Mouse (Mus musculus): Measurements from ENCODE around the gene 4933402D24Rik. TPM values are rescaled to one million over a fixed set of nuclear protein-coding genes. Genes with fewer than 3 reads are reported as not detected.

4933402D24Rik gene
- polyA plus RNA-seq (2015; fragmentation: Nextera tagmentation; extraction: Ambion mirVana), result 0.22 TPM in 1 of 2 replicates, not detected in the other

- H3K4me2 ChIP-seq, result 0 out of 2 replicates have a peak within 1 kb of the TSS, but pooled peaks have one; percentile 6
- no peaks in the 10 kb centered on the region for H3K27me3 ChIP-seq
- WGBS, result 74% methylated on average over 5 of the region's 5 CpGs
- no peaks in the 10 kb centered on the region for H3K36me3 ChIP-seq
- H3K9me3 ChIP-seq, result no peaks in the 10 kb centered on the region
- no peak for ATAC-seq (ENCODE audit: insufficient number of reproducible peaks, low FRiP score, low TSS enrichment, low read depth)
- H3K27ac ChIP-seq, result peak within 1 kb of the TSS; percentile 57
- no peak within 1 kb of the TSS for H3K4me3 ChIP-seq
- H3K9ac ChIP-seq, result no peak within 1 kb of the TSS
- peaks cover 12% of the 10 kb centered on the region for H3K4me1 ChIP-seq
Measured at GRCm38 (mm10) chr1:63769167-63769566, at the start of gene 4933402D24Rik. TSS of gene 4933402D24Rik (minus strand) at chr1:63769267.

GRCm38 (mm10) chr1:63808584-63808983 lies 39.5 kb upstream of the 4933402D24Rik start:
- ATAC-seq (ENCODE audit: insufficient number of reproducible peaks, low FRiP score, low TSS enrichment, low read depth), result no peak
- Histone ChIP-seq H3K4me2 (no peak overlapping the region), H3K4me3 (no peak overlapping the region), H3K9ac (no peak overlapping the region), H3K4me1 (no peaks in the 10 kb centered on the region), H3K27ac (no peak overlapping the region), H3K9me3 (no peaks in the 10 kb centered on the region), H3K27me3 (no peaks in the 10 kb centered on the region), H3K36me3 (no peaks in the 10 kb centered on the region)
- WGBS, result 23% methylated on average over 3 of the region's 3 CpGs

- H3K4me3 ChIP-seq, result no peak overlapping the region
Measured at GRCm38 (mm10) chr1:63805095-63805494, 36.0 kb upstream of the 4933402D24Rik start.

GRCm38 (mm10) chr1:63794326-63794725 lies 25.3 kb upstream of the 4933402D24Rik start:
- no peak overlapping the region for H3K27ac ChIP-seq
- H3K4me2 ChIP-seq, result no peak overlapping the region
- H3K9me3 ChIP-seq, result no peaks in the 10 kb centered on the region
- no peaks in the 10 kb centered on the region for H3K36me3 ChIP-seq
- no peak overlapping the region for H3K4me3 ChIP-seq
- no peak overlapping the region for H3K9ac ChIP-seq
- no peaks in the 10 kb centered on the region for H3K27me3 ChIP-seq
- no peaks in the 10 kb centered on the region for H3K4me1 ChIP-seq
- no peak for ATAC-seq (ENCODE audit: insufficient number of reproducible peaks, low FRiP score, low TSS enrichment, low read depth)

More at GRCm38 (mm10) chr1:63805095-63805494, 36.0 kb upstream of the 4933402D24Rik start:
- no peak overlapping the region for H3K4me2 ChIP-seq
- no peak for ATAC-seq (ENCODE audit: insufficient number of reproducible peaks, low FRiP score, low TSS enrichment, low read depth)
- no peaks in the 10 kb centered on the region for H3K9me3 ChIP-seq
- no peaks in the 10 kb centered on the region for H3K4me1 ChIP-seq
- no peak overlapping the region for H3K27ac ChIP-seq
- H3K36me3 ChIP-seq, result no peaks in the 10 kb centered on the region
- no peak overlapping the region for H3K9ac ChIP-seq
- H3K27me3 ChIP-seq, result no peaks in the 10 kb centered on the region

- no peaks in the 10 kb centered on the region for H3K4me1 ChIP-seq
- no peak for ATAC-seq (ENCODE audit: insufficient number of reproducible peaks, low FRiP score, low TSS enrichment, low read depth)
- H3K9ac ChIP-seq, result no peak overlapping the region
- no peaks in the 10 kb centered on the region for H3K36me3 ChIP-seq
- H3K4me2 ChIP-seq, result no peak overlapping the region
- 33% methylated on average over 4 of the region's 4 CpGs for WGBS
- no peaks in the 10 kb centered on the region for H3K27me3 ChIP-seq
- H3K27ac ChIP-seq, result no peak overlapping the region
- no peak overlapping the region for H3K4me3 ChIP-seq
- no peaks in the 10 kb centered on the region for H3K9me3 ChIP-seq
Measured at GRCm38 (mm10) chr1:63776902-63777630, 8.0 kb upstream of the 4933402D24Rik start.

GRCm38 (mm10) chr1:63776396-63776795 lies 7.3 kb upstream of the 4933402D24Rik start:
- Histone ChIP-seq H3K4me3 (no peak overlapping the region), H3K36me3 (no peaks in the 10 kb centered on the region), H3K27me3 (no peaks in the 10 kb centered on the region), H3K4me2 (no peak overlapping the region), H3K4me1 (no peaks in the 10 kb centered on the region), H3K9me3 (no peaks in the 10 kb centered on the region), H3K9ac (no peak overlapping the region), H3K27ac (no peak overlapping the region)
- 54% methylated on average over 1 of the region's 1 CpGs for WGBS
- no peak for ATAC-seq (ENCODE audit: insufficient number of reproducible peaks, low FRiP score, low TSS enrichment, low read depth)

- H3K9me3 ChIP-seq, result no peaks in the 10 kb centered on the region
- no peak overlapping the region for H3K4me3 ChIP-seq
- H3K27me3 ChIP-seq, result no peaks in the 10 kb centered on the region
- H3K4me2 ChIP-seq, result no peak overlapping the region
- WGBS, result 55% methylated on average over 7 of the region's 7 CpGs
- H3K36me3 ChIP-seq, result no peaks in the 10 kb centered on the region
- ATAC-seq (ENCODE audit: insufficient number of reproducible peaks, low FRiP score, low TSS enrichment, low read depth), result no peak
- no peak overlapping the region for H3K27ac ChIP-seq
- H3K4me1 ChIP-seq, result peaks cover 12% of the 10 kb centered on the region
- no peak overlapping the region for H3K9ac ChIP-seq
Measured at GRCm38 (mm10) chr1:63770309-63770708, 1.2 kb upstream of the 4933402D24Rik start.

GRCm38 (mm10) chr1:63768112-63768511 lies 955 bp downstream of the 4933402D24Rik start:
- Histone ChIP-seq H3K9ac (no peak overlapping the region), H3K4me1 (peaks cover 19% of the 10 kb centered on the region), H3K4me2 (0 out of 2 replicates have a peak overlapping the region, but pooled peaks have one; percentile 6), H3K36me3 (no peaks in the 10 kb centered on the region), H3K27ac (peak overlapping the region; percentile 57), H3K9me3 (no peaks in the 10 kb centered on the region), H3K4me3 (no peak overlapping the region), H3K27me3 (no peaks in the 10 kb centered on the region)
- ATAC-seq (ENCODE audit: insufficient number of reproducible peaks, low FRiP score, low TSS enrichment, low read depth), result peak; percentile 74; the same call in 1 of the 2 replicates
- 19% methylated on average over 8 of the region's 8 CpGs for WGBS

- peaks cover 19% of the 10 kb centered on the region for H3K4me1 ChIP-seq
- H3K9ac ChIP-seq, result no peak overlapping the region
- H3K4me2 ChIP-seq, result no peak overlapping the region
- no peak overlapping the region for H3K27ac ChIP-seq
- no peak for ATAC-seq (ENCODE audit: insufficient number of reproducible peaks, low FRiP score, low TSS enrichment, low read depth)
- no peaks in the 10 kb centered on the region for H3K36me3 ChIP-seq
- H3K4me3 ChIP-seq, result no peak overlapping the region
- 82% methylated on average over 7 of the region's 7 CpGs for WGBS
- H3K9me3 ChIP-seq, result no peaks in the 10 kb centered on the region
- no peaks in the 10 kb centered on the region for H3K27me3 ChIP-seq
Measured at GRCm38 (mm10) chr1:63764395-63764794, 4.7 kb downstream of the 4933402D24Rik start.

- Histone ChIP-seq H3K4me1 (peaks cover 19% of the 10 kb centered on the region), H3K27me3 (no peaks in the 10 kb centered on the region), H3K4me2 (no peak overlapping the region), H3K4me3 (no peak overlapping the region), H3K9ac (no peak overlapping the region), H3K9me3 (no peaks in the 10 kb centered on the region), H3K36me3 (no peaks in the 10 kb centered on the region), H3K27ac (peak overlapping the region; percentile 13; the same call in 1 of the 2 replicates)
- ATAC-seq (ENCODE audit: insufficient number of reproducible peaks, low FRiP score, low TSS enrichment, low read depth), result no peak
- 46% methylated on average over 7 of the region's 7 CpGs for WGBS
Measured at GRCm38 (mm10) chr1:63763881-63764386, 5.1 kb downstream of the 4933402D24Rik start.

- WGBS, result 14% methylated on average over 3 of the region's 3 CpGs
Measured at GRCm38 (mm10) chr1:63763212-63763694, 5.8 kb downstream of the 4933402D24Rik start.

GRCm38 (mm10) chr1:63756005-63756404 lies 13.1 kb downstream of the 4933402D24Rik start:
- 58% methylated on average over 2 of the region's 2 CpGs for WGBS
- no peak overlapping the region for H3K4me3 ChIP-seq
- no peaks in the 10 kb centered on the region for H3K9me3 ChIP-seq
- no peak overlapping the region for H3K9ac ChIP-seq
- H3K36me3 ChIP-seq, result peaks cover 17% of the 10 kb centered on the region
- H3K27me3 ChIP-seq, result no peaks in the 10 kb centered on the region
- H3K4me2 ChIP-seq, result no peak overlapping the region
- no peaks in the 10 kb centered on the region for H3K4me1 ChIP-seq
- H3K27ac ChIP-seq, result no peak overlapping the region
- no peak for ATAC-seq (ENCODE audit: insufficient number of reproducible peaks, low FRiP score, low TSS enrichment, low read depth)

More at GRCm38 (mm10) chr1:63763212-63763694, 5.8 kb downstream of the 4933402D24Rik start:
- H3K4me1 ChIP-seq, result peaks cover 12% of the 10 kb centered on the region; the same call in 1 of the 2 replicates
- ATAC-seq (ENCODE audit: insufficient number of reproducible peaks, low FRiP score, low TSS enrichment, low read depth), result no peak
- H3K9ac ChIP-seq, result no peak overlapping the region
- no peak overlapping the region for H3K27ac ChIP-seq
- no peaks in the 10 kb centered on the region for H3K36me3 ChIP-seq
- H3K27me3 ChIP-seq, result no peaks in the 10 kb centered on the region
- H3K4me3 ChIP-seq, result no peak overlapping the region
- no peaks in the 10 kb centered on the region for H3K9me3 ChIP-seq
- no peak overlapping the region for H3K4me2 ChIP-seq
